Mouse (Mus musculus) heart, postnatal 36 days (tissue): Measurements from ENCODE around the gene Ina. TPM values are rescaled to one million over a fixed set of nuclear protein-coding genes. Genes with fewer than 3 reads are reported as not detected.

ENCODE experiments used
- DNase-seq, 2 experiments: peaks; one replicate each; pipeline ENCODE4 v3.0.0; 2021 to 2022
- intact Hi-C: fragments of 180-260 bp; cut with DNase I; formaldehyde crosslinking; loops from one replicate; pipeline ENCODE4 v1.15.1; 2025
- total RNA-seq, 2 experiments: library from RNA; stranded (reverse); gene quantifications; 2 replicates each; pipeline ENCODE4 v1.2.3; 2021

Ina gene
- total RNA-seq, 2 experiments from 2014 or later, result not detected

GRCm38 (mm10) chr19:47049061-47049460 lies 34.6 kb downstream of the Ina start:
- DNase-seq, result no peak

GRCm38 (mm10) chr19:47049840-47050239 lies 35.3 kb downstream of the Ina start:
- intact Hi-C loops, result no loop called here
- DNase-seq, result no peak

More at GRCm38 (mm10) chr19:47049061-47049460, 34.6 kb downstream of the Ina start:
- intact Hi-C loops, result no loop called here

GRCm38 (mm10) chr19:47050271-47051032 lies 36.0 kb downstream of the Ina start, which contains the start of gene Pcgf6:
TSS of gene Pcgf6 (minus strand) at chr19:47050906.
- peak; percentile 71 to 76 for DNase-seq
- intact Hi-C loops, result no loop called here

GRCm38 (mm10) chr19:47052927-47053326 lies 38.4 kb downstream of the Ina start:
- intact Hi-C loops, result no loop called here
- no peak for DNase-seq

- intact Hi-C loops, result no loop called here
- DNase-seq, result no peak
Measured at GRCm38 (mm10) chr19:47053471-47053870, 39.0 kb downstream of the Ina start.

- no peak for DNase-seq
- intact Hi-C loops, result no loop called here
Measured at GRCm38 (mm10) chr19:47057684-47058083, 43.2 kb downstream of the Ina start.

- DNase-seq, result no peak
- intact Hi-C loops, result no loop called here
Measured at GRCm38 (mm10) chr19:47065860-47066259, 51.4 kb downstream of the Ina start.

GRCm38 (mm10) chr19:47067096-47067882 lies 52.8 kb downstream of the Ina start, which contains the start of gene Taf5:
TSS of gene Taf5 (plus strand) at chr19:47067746.
- intact Hi-C loops, result no loop called here

GRCm38 (mm10) chr19:47067924-47068611 lies 53.6 kb downstream of the Ina start:
- DNase-seq, result peak; percentile 82 to 83
- intact Hi-C loops, result loop anchor here (1.0 kb wide), 1 partner anchor 22 kb away; the partner anchor contains the start of genes Pdcd11 and Usmg5

More at GRCm38 (mm10) chr19:47067096-47067882, 52.8 kb downstream of the Ina start, which contains the start of gene Taf5:
- peak; percentile 95 to 96 for DNase-seq

Other genes with a start within 250 kb of the Ina start
- gene Nt5c2, start 455 bp downstream of the Ina start, total RNA-seq, result 10 to 100 TPM; 59.6 to 61.2 TPM
- 1 to 10 TPM; 3.0 to 3.4 TPM for gene Pcgf6, start 36.2 kb downstream of the Ina start, total RNA-seq
- gene Taf5, start 53.0 kb downstream of the Ina start, total RNA-seq, result 1 to 10 TPM; 3.0 to 3.3 TPM
- 1,000 to 10,000 TPM; 2,349 to 2,453 TPM for gene Usmg5, start 75.9 kb downstream of the Ina start, total RNA-seq
- 10 to 100 TPM; 10.3 to 10.8 TPM for gene Pdcd11, start 76.1 kb downstream of the Ina start, total RNA-seq
- gene Calhm2, start 123.6 kb downstream of the Ina start, total RNA-seq, result 1 to 10 TPM; 4.0 to 4.6 TPM
- not detected for gene Calhm1, start 129.6 kb downstream of the Ina start, total RNA-seq
- not detected for gene Calhm3, start 143.1 kb downstream of the Ina start, total RNA-seq
- 1 to 10 TPM in 1 of 2 experiments, under 1 TPM in 1; 0.92 to 1.2 TPM for gene Neurl1a, start 164.1 kb downstream of the Ina start, total RNA-seq